Mouse (Mus musculus) retina, adult 2 months (tissue): ENCODE measurements around the gene Arhgef17.

Experiments used
- DNase-seq: peaks from one replicate; pipeline ENCODE4 v3.0.0-alpha.2; 2012; ENCODE audit warnings: low read depth, low spot score

Arhgef17 gene

DNA sequence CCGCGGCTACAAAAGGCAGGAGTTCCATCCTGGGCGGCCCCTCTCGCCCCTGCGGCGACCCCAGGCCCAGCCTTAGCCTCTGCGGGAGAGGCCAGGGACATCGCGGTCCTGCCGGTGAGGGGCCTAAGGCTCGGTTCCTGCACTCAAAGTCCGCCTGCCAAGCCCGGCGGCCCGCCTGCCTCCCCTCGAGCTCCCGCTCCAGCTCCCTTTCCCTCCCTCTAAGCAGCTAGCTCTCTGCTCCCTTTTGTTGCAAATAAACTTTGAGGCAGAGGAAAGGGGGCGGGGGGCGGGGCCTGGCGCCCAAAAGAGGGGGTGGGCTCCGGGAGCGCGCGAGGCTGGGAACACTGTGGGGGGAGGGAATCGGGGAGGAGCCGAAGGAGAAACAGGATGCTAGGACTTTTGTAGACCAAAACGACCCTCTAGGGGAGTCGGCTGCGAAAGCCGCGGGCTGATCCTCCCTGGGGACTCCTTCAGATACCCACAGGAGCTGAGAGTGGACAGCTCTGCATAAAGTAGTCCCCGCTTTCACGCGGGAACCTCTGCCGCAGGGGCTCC lies at the start of gene Arhgef17:
Arhgef17 (minus strand) TSS at position 182 of the 555 bp plus-strand sequence.
- DNase-seq, result no peak

DNA sequence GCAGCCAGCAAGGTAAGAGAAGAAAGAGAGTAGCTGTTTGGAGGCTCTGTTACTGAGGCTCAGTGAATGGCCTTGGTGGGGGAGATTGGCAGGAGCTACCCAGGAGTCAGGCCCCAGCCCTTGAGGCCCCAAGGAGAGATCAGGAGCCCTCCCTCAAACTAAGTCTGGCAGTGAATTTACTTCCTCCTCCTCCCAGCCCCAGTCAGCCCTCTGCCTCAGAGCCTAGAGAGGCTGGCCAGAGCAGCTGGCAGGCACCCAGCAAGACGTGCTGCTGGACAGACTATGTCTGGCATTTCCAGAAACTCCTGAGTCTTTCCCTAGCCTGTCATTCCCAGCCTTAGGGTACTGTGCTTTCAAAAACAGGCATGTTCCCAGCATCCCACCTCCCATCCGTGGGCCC lies 47.3 kb upstream of the Arhgef17 start:
- DNase-seq, result no peak

DNA sequence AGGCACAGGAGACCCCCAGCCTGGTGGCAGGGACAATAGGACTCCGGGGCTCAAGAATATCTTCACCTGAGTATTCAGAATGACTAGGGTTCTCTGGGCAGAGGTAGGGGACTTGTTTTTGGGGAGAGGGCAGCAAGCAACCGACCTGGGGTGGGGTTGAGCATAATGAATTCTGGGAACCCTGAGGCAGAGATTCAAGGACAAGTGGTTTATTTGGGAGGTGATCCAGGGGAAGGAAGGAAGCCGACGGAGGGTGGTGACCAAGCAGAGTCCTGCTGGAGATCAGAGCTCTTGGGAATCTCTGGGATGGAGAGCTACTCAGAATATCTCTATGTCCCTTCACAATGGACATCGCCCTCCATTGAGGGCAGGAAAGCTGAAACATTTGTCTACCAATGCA lies 46.3 kb upstream of the Arhgef17 start:
- no peak for DNase-seq

DNA sequence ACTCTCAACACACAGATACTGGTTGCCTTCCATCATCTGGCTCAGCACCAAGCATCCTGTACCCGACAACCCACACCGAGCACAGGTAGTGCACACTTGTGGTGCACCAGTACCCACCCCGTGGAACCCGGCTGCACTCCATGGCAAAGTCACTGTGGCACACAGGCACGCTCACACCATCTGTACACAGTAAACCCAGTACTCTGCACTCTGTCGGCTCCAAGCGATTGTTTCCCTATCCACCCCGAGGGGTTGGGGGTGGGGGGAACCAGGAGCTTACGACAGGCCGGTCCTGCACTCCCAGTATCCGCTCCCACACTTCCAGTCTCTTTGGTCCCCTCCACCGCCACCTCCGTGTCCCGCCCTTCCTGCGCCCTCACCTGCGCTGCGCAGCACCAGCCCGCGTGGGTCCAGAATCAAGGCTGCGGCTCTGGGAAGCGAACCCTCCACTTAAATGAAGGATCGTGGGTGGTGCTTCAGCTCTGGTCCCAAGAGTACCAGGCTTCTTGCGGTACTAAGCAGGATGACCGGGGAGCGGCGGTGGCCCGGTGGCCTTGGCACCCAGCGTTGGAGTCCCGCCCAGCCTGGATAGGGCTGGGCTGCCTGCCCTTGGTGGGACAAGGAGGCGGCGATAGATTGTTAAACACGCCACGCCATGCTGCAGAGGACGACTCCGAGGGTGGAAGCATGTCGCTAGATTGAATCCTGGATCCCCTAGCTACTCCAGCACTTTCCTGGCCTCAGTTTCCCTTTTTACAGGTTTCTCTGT lies 42.4 kb upstream of the Arhgef17 start, which contains the start of gene P2ry6:
P2ry6 (minus strand) TSS at position 515 of the 769 bp plus-strand sequence.
- DNase-seq, result no peak

DNA sequence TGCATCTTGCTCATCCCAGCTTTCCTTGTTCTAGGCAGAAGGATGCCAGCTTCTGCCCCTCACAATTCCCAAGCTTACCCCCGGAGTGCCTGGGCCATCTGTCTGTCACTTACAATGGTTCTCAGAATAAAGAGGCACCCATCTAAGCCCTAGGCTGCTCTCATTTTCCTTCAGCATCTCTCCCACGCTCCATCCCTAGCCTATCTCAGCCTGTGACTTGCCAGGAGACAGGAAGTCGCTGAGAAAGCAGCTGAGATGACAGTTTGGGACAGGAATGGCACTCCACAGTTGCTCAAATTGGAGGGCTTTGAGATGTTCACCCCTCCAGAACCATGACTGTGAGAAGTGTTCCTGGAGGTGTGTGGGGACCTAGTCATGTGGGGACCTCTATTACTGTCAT lies 41.0 kb upstream of the Arhgef17 start:
- no peak for DNase-seq

DNA sequence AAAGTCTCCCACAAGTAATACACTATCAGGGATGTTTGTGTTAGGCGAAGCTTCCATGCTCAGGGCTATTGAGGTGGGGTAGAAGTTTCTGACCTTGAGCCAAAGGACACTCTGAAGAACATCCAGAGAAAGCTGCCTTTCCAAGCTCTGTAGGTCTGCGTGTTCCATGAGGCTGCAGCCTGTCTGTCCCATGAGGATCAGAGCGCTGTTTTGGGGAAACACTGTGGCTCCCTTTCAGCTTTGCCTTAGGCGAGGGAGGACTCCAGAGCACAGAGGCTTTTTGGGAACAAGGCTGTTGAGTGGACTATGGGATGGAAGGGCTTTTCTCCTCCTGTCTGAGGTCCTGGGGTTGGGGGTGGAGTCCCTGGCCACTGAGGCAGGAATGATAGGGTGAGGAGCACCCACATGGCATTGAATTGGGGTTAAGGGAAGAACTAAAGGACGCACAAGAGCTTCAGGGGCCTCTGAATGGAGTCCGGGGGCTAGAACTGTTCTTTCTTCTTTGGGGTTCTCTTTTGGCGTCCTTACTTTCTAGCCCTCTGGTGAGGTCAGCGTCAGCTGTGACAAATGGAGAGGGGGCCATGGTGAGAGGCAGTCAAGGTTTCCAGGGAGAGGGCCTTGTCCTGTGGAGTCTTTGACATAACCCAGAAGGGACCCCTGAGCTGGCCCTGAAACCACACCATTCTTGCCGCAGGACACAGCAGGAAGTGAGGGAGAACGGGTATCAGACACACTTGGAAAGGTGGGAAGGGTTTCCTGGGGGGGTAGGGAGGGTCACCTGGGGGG lies 37.2 kb upstream of the Arhgef17 start:
- no peak for DNase-seq

DNA sequence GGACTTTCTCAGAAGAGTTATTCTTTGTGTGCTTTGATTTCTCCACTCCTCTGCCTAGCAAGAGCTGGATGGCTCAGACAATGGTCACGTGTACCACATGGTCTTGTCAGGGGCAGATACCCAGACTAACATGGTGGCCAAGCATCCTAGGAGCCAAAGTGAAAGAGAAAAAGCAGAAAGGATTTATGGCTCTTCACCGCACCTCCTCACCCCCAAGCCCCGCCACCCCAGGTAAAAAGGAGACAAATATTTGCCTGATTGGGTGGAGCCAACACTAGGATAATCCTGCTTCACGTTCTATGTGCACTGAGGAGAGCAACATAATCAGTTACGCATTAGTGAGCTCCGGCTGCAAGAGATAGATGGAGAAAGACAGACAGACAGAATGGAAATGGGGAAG lies 36.5 kb upstream of the Arhgef17 start:
- no peak for DNase-seq

DNA sequence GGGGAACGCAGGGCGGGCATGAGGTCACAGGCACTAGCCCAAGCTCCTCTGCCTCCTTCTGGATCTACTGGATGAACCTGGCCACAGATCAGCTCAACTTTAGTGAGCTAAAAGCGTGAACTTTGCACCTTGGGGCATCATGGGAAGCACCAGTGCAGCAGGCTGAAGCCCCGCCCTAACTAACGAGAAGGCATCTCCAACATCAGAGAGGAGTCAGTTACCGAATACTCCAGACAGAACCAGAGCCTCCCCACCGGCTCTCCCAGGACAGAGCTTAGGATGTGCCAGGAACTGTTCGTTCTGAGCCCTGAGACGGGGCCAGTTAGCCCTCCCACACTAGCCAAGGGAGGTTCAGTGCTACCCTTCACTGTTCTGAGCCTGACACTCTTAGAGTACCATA lies 35.9 kb upstream of the Arhgef17 start:
- no peak for DNase-seq

DNA sequence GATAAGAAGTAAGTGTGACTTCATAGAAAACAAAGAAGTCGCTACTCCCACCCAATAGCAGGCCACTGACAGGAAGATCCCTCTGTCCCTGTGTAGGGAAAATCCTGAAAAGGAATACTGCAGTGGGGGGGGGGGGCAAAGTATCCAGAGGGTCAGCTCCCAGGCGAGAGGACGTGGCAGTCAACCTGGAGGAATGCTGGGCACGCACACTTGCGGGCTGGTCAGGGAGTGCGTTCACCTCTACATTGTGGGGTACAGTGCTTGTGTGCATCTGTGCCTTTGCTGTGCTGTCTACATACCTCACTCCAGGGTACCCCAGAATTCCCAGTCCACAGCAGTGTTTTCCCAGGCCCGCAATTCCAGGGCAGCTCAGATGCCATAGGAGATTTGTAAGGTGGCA lies 34.1 kb upstream of the Arhgef17 start:
- DNase-seq, result no peak

DNA sequence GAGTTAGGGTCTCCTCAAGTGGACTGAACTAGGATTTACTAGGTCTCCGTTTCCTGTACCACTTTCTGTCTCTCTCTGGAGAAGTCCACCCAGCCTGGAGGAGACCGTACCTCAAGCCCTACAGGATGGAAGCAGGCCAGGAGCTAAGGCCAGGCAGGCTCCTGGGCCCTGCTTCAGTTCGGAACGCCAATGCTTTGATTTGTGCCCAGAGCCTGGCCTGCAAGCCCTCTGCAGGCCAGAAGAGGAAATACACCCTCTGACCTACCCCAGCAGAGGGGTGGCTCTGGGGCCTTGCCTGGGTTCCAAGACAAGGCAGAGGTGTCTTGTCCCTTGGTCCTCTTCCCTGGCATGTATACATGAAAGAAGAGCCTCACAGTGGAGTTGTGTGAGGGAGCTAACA lies 33.2 kb upstream of the Arhgef17 start:
- DNase-seq, result peak; percentile 8

DNA sequence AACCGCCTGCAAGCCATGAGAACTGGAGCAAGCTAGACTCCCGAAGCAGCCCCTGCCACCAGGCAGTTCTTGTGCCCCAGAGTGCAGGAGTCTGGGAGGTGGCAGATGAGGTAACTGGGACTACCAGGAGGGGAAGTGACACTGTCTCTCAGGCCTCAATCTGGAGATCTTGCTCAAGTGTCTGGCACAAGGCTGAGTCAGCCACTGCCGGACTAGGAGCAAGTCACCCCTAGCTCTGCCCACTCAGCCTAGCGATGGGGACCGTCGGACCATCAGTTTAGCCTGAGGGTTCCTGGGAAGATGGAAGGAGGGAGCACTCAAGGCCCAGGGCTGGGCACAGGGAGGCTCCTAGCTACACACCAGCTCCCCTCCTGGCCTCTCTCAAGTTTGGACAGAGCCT lies 32.3 kb upstream of the Arhgef17 start:
- DNase-seq, result no peak

DNA sequence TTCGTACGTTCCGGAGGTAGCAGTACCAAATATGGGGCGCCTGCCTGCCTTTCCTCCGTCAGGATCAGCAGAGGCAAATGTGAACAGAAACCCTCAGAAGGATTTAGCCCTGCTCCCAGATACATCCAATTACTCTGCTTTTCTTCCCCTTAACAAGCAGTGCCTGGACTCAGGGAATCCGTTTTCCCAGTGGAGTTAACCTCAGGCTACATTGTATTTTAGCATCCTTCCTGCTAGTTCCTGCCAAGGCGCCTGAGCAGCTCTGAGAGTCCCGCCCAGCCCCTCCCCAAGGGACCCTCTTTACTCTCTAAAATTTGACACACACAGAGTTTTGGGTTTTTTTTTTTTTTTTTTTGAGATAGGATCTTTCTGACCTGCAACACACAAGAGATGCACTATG lies 31.5 kb upstream of the Arhgef17 start:
- no peak for DNase-seq

DNA sequence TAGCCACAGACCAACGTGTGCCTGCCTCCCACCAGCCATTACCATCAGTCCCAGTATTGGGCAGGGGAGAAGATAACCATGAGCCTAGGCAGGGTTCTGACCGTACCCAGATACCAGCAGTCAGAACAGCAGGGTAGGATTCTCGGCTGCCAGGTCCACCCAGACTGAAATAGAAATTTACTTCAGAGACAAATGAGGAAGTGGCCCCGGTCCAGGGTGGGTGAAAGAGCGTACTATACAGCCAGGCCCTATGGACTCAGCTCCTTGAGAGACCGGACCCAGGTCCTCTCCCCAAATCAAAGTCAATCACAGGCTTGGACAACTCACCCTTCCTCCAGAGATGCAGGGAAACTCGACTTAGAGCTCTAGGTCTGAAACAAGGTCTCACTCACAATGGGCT lies 29.2 kb upstream of the Arhgef17 start:
- DNase-seq, result no peak

DNA sequence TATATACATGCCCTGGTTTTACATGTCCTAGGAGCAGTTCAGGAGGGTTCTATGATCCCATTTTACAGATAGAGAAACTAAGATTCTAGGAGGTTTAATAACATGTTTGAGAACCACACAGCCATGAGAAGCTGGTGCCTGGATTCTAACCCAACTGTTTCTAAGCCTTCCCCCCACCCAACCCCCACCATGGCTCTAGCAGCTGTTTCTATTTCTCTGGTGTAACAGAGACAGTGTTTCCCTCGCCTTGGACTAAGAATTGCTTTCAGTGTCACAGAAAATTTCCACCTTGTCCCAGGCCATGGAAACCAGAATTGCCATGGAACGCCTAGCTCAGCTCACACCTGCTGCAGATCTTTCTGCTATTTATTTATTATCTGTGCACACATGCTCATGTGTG lies 28.6 kb upstream of the Arhgef17 start:
- DNase-seq, result no peak

DNA sequence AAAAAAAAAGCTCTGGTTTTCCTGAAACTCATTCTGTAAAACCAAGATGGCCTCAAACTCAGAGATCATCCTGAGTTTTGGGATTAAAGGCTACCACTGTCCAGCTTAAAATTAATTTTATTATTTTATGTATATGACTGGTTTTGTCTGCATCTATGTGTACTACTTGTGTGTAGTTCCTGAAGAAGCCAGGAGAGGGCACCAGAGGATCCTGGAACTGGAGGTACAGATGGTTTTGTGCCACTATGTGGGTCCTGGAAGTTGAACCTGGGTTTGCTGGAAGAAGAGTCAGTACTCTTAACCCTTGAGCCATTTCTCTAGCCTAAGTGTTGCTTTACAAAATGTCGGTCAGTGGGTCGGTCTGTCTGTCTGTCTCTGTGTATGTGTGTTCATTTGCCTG lies 26.5 kb upstream of the Arhgef17 start:
- no peak for DNase-seq

DNA sequence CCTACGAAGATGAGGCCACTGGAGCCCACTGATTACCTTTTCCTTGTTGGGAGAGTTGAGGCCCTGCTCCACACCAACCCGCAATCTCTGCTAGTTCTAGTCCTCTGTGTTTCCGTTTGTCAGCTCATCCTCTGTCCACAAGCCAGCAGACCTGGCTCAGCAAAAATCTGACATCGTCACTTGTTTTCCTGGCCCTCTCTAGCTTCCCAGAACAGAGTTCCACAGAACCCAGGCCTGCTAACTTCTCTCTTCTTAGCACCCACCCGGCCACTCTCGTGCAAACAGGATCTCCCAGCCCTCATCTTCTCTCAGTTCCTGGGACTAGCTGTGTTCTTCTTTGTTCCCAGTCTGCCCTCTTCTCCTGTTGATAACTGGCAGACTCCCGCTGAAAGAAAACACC lies 20.8 kb upstream of the Arhgef17 start:
- DNase-seq, result no peak

DNA sequence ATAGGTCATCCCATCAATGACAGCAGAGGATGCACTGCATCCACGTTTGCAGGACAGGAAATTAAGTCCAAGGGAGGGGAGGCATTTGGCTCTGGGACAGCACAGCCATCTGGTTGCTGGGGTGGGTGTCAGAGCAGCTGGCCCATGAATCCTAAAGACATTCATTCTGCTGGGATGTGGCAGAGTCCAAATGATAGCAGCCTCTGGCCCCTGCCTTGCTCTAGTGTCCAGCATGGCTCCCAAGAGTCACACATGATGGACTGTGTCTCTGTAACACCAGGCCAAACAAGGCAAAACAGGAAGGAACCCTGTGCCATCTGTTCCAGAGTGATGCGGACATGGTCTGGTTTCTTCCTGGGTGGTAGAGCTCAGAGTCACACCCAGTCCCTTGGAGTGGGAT lies 20.0 kb upstream of the Arhgef17 start:
- DNase-seq, result no peak

DNA sequence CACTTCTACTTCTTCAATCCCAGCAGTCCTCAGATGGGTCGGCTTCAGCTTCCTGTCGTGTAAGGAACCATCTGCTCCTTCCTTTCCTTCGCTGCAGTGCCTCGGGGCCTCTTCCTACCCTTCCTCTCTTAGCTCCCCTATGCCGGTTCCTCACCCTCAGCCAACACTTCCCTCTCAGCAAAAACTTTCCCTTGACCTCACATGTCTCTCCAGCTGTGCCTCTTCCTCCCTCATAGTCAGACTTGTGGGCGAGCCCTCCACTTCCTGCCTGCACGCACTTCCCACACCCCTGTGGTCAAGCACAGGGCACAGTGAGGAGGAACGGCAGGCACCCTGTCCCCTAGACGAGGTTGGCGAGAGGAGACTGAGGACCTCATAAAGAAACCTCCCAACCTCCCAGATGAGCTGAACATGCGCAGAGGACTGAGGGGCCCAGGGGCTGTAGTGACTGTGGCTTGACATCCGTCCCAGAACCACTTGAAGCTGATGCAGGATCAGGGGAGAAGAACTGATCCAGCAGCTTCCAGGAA lies 18.6 kb upstream of the Arhgef17 start:
- no peak for DNase-seq

DNA sequence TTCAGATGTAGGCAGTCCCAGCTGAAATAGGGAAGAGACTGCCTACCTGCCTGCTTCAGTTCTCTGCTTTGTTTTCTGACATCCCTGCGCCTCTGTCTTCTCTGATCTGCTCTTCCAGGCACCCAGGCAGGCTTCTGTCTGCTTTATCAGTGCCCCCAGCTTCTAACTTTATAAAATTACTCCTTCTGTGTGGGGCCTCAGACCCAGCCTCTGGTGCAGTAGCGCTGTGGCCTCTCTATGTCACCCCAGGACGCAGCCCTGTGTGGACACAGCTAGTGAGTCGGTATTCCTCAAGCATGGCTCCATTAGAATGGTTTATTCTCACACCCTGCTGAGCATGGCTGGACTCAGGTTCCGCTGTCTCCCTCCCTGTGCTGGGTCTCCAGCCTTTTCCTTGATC lies 18.1 kb upstream of the Arhgef17 start:
- no peak for DNase-seq

DNA sequence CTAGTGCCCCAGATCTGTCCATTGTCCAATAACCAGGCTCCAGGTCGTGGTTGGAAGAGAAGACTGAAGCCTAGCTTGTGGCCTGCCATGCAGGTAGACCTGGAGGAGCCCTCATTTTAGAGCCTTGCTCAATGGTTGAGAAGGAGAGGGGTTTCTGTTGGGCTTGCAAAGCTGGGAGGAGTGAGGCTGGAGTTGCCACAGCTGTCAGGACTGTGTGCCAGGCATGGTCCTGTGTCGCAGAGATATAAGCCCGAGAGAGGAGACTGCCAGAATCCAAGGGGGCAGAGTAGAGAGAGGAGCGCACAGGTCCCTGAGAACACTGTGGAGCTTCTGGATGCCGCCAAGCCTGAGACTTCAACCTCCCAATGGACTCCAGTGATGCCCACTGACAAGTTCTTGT lies 12.8 kb upstream of the Arhgef17 start:
- DNase-seq, result no peak

DNA sequence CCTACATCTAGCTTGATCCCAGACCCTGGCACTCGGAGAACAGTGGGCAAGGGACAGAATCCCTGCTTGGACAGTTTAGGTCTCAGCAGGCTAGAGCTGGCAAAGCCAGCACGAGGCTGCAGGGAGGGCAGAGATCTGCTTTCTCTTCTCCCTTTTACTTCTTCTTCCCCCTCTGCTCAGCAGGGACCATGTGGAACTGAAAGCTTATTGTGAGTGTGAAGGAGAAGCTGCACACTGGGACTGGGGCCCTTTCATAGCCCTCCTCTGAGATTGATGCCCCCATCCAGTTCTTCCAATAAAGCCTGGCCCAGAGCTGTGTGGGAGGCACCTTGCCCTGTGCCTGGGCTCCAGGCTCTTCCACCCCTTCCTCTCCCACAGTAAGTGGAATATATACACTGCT lies 12.4 kb upstream of the Arhgef17 start:
- DNase-seq, result no peak

DNA sequence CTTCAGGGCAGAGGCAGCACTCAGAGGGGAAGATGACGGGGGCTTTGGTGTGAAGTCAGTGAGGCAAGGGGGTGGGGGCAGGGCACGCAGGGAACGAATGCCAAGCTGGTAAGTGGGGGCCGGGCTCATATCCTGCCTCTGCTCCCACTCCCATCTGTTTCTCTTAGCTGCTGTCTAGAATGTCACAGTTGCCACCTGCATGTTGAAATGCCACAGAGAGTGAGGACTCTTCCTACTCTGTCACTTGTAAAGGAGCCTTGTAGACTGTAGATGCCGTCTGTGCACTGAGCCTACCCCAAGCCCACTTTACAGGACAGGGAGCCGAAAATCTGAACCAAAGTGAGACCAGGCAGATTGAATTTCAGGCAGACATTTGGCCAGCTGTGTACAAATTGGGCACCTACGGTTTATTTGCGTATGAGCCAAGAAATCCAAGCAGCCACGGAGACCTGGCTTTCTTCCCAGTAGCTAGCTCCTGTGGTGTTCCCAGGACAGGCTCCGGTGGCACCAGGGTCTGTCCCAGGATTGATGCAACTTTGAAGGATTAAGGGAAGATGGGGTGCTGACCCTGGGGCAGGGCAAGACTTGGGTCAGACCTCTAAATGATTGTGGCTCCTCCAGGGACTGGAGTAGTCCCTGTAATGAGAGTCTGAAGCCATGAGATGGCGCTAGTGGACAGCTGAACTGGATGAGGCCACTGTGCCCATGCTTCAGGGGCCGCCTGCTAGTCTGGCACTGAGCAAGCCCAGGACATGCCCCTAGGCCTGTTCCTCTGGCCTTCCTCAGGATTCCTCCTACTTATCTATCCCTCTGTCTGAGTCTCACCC lies 11.1 kb upstream of the Arhgef17 start:
- DNase-seq, result no peak
